Mouse (Mus musculus) liver, embryonic 14.5 days (tissue): ENCODE measurements around the gene Dicer1. TPM values are rescaled to one million over a fixed set of nuclear protein-coding genes. Genes with fewer than 3 reads are reported as not detected.

Experiments used
- ATAC-seq: fragments of 200-750 bp; cut with Nextera tagmentation; 2 replicates; pipeline ENCODE4 v1.8.0; 2017; ENCODE audit warnings: moderate number of reproducible peaks, mild to moderate bottlenecking, moderate library complexity; ENCODE audit not compliant: insufficient read depth
- DNase-seq, 3 experiments: peaks; one replicate each; pipeline ENCODE4 v3.0.0-alpha.2; 2012 to 2013; ENCODE audit warnings: low read depth in 3 of 3, low spot score in 3 of 3
- H3K27ac ChIP-seq: fragments of 300-500 bp; sonication (generic); 2 replicates; pipeline ENCODE4 v1.5.1; 2014; ENCODE audit warnings: moderate library complexity, mild to moderate bottlenecking, control low read depth, inconsistent platforms
- H3K27me3 ChIP-seq: fragments of 300-500 bp; sonication (generic); 2 replicates; pipeline ENCODE4 v1.6.1; 2014; ENCODE audit warnings: mild to moderate bottlenecking, low read length, moderate library complexity; ENCODE audit not compliant: control insufficient read depth, insufficient read depth
- H3K36me3 ChIP-seq: fragments of 300-500 bp; sonication (generic); replicated peaks from 2 replicates; pipeline ENCODE4 v1.6.1; 2014; ENCODE audit warnings: low read depth; ENCODE audit not compliant: control insufficient read depth, insufficient read depth
- H3K4me1 ChIP-seq, 2 experiments: fragments of 200-500 bp in 1 of 2; fragments of 300-500 bp in 1 of 2; sonication (generic) in 1 of 2; replicated peaks; 2 replicates each; pipeline ENCODE4 v1.6.1; 2012 to 2014; ENCODE audit warnings: antibody characterized with exemption in 1 of 2, inconsistent platforms in 1 of 2, low read length in 1 of 2; ENCODE audit not compliant: control insufficient read depth in 2 of 2, insufficient read depth in 2 of 2
- H3K4me2 ChIP-seq: fragments of 300-500 bp; sonication (generic); 2 replicates; pipeline ENCODE4 v1.6.1; 2014; ENCODE audit warnings: low read depth, mild to moderate bottlenecking, control low read depth, moderate library complexity
- H3K4me3 ChIP-seq, 2 experiments: fragments of 200-500 bp in 1 of 2; fragments of 300-500 bp in 1 of 2; sonication (generic) in 1 of 2; 2 replicates each; pipeline ENCODE4 v1.5.1; 2012 to 2014; ENCODE audit warnings: low read depth in 2 of 2, low read length in 2 of 2, mild to moderate bottlenecking in 2 of 2, control low read depth in 1 of 2, inconsistent platforms in 1 of 2, moderate library complexity in 1 of 2; ENCODE audit not compliant: insufficient read depth in 1 of 2
- H3K9ac ChIP-seq: fragments of 300-500 bp; sonication (generic); replicated peaks from 2 replicates; pipeline ENCODE4 v1.6.1; 2014; ENCODE audit warnings: mild to moderate bottlenecking, control low read depth, moderate library complexity
- H3K9me3 ChIP-seq: fragments of 300-500 bp; sonication (generic); 2 replicates; pipeline ENCODE4 v1.6.1; 2016; ENCODE audit warnings: low read length, mixed read lengths; ENCODE audit not compliant: control insufficient read depth
- CTCF ChIP-seq: IDR thresholded peaks from 2 replicates; pipeline ENCODE4 v1.5.1; 2016; ENCODE audit warnings: antibody characterized with exemption, low read depth, control low read depth
- EP300 ChIP-seq: IDR thresholded peaks from 2 replicates; pipeline ENCODE4 v1.6.1; 2016; ENCODE audit warnings: antibody characterized with exemption, low read depth
- WGBS: fragments of 180-500 bp; shearing (Covaris S2); extraction: QIAGEN DNeasy Blood & Tissue Kit; methylation state at CpG from one replicate; pipeline ENCODE4 v1.1.7; 2014; ENCODE audit not compliant: insufficient replicate concordance; 5-methylcytosine and 5-hydroxymethylcytosine counted together
- polyA plus RNA-seq, 2 experiments: library from polyadenylated mRNA; depleted of rRNA in 1 of 2; stranded (reverse) in 1 of 2; unstranded in 1 of 2; fragments of >200 nt; fragmentation: Nextera tagmentation in 1 of 2; extraction: Ambion mirVana in 1 of 2; gene quantifications; 2 replicates each; pipeline versions ENCODE4 v1.2.1 to v1.2.3; 2012 to 2014

Gene Dicer1
- polyA plus RNA-seq, 2 experiments, result 5.9 to 6.4 TPM

GRCm38 (mm10) chr12:104699753-104700152 lies 52.0 kb downstream of the Dicer1 start:
- TF ChIP-seq EP300 (no peak), CTCF (peak; percentile 48)
- Histone ChIP-seq H3K9ac (no peak overlapping the region), H3K36me3 (peaks cover 55% of the 10 kb centered on the region), H3K4me2 (no peak overlapping the region), H3K27ac (no peak overlapping the region), H3K4me3 (no peak overlapping the region), H3K4me1 (no peaks in the 10 kb centered on the region), H3K27me3 (no peaks in the 10 kb centered on the region), H3K9me3 (no peaks in the 10 kb centered on the region)
- 72% methylated on average over 8 of the region's 8 CpGs for WGBS
- ATAC-seq (no peak), DNase-seq (no peak)

DNA sequence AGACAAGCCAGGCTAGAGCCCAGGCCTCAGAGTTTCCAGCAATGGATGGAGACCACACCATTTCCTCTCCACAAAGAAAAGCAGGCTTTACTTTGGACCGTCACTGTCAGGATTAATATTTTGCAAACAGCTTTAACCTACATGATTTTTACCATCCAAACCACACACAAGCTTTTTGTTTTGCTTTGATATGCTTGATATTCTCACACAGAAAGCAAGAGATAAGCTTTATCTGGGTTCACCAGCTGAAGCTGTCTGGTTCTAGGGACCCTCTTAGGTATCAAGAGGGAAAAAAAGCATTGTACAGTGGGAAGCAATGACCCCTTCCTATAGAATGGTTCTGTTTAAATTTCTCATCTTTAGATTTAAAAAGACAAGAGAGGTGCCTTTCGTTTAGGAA lies 56.2 kb downstream of the Dicer1 start:
- TF ChIP-seq EP300, result no peak
- no peak for TF ChIP-seq CTCF
- DNase-seq (no peak), ATAC-seq (no peak)
- no peaks in the 10 kb centered on the region for H3K27me3 ChIP-seq
- H3K9me3 ChIP-seq, result no peaks in the 10 kb centered on the region
- no peaks in the 10 kb centered on the region for H3K4me1 ChIP-seq
- H3K27ac ChIP-seq, result no peak overlapping the region
- no peak overlapping the region for H3K9ac ChIP-seq
- H3K36me3 ChIP-seq, result peaks cover 35% of the 10 kb centered on the region
- H3K4me2 ChIP-seq, result no peak overlapping the region
- 48% methylated on average over 2 of the region's 2 CpGs for WGBS
- no peak overlapping the region for H3K4me3 ChIP-seq

- TF ChIP-seq EP300 (no peak), CTCF (no peak)
- H3K4me1 ChIP-seq, result no peaks in the 10 kb centered on the region
- peaks cover 38% of the 10 kb centered on the region for H3K36me3 ChIP-seq
- H3K27me3 ChIP-seq, result no peaks in the 10 kb centered on the region
- no peak overlapping the region for H3K4me2 ChIP-seq
- no peak overlapping the region for H3K4me3 ChIP-seq
- H3K9ac ChIP-seq, result no peak overlapping the region
- no peaks in the 10 kb centered on the region for H3K9me3 ChIP-seq
- no peak overlapping the region for H3K27ac ChIP-seq
- WGBS, result 80% methylated on average over 12 of the region's 12 CpGs
- ATAC-seq (no peak), DNase-seq (no peak)
Observed at GRCm38 (mm10) chr12:104692864-104693263, 58.9 kb downstream of the Dicer1 start.

DNA sequence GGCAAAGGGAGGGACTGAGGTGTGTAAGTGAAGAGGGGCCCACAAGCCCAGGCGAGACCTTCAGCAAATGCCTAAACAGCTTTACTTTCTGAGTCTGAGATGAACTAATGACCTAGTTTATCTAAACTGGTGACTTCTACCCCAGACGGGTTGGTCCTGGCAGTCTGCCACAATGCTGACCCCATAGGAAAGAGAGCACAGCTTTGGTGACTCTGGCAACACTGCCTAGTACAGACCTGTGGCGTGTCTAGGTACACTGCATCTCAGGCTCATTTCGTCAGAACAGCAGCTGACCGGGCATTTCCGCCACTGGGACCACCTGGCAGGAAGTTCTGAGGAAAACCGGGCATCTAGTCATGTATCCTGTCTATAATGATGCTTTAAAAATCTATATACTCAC lies 61.3 kb downstream of the Dicer1 start:
- peaks cover 27% of the 10 kb centered on the region for H3K36me3 ChIP-seq
- 74% methylated on average over 7 of the region's 7 CpGs for WGBS
- no peak overlapping the region for H3K9ac ChIP-seq
- H3K4me3 ChIP-seq, result no peak overlapping the region
- TF ChIP-seq CTCF (no peak), EP300 (no peak)
- no peaks in the 10 kb centered on the region for H3K4me1 ChIP-seq
- H3K27ac ChIP-seq, result no peak overlapping the region
- no peak overlapping the region for H3K4me2 ChIP-seq
- DNase-seq (no peak), ATAC-seq (no peak)
- H3K9me3 ChIP-seq, result no peaks in the 10 kb centered on the region
- H3K27me3 ChIP-seq, result no peaks in the 10 kb centered on the region

DNA sequence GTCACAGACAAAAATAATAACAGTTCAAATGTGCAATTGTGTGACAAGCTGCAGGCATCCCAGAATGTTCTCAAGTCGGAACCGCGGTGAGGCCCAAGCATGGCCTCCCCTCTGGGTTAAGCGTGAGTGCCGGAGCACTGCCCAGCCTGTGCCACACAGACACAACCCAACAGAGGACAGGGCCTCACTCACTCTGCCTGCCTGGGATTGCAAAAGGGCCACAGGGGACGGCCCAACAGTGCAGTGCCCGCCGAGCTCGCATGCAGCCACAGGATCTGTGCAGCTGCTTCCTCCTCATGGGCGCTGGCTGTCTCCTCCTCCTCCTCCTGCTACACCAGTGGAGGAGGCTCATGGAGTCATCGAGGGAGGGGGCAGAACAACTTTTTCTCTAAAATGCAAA lies 62.9 kb downstream of the Dicer1 start:
- H3K4me3 ChIP-seq, result no peak overlapping the region
- H3K27ac ChIP-seq, result no peak overlapping the region
- WGBS, result 76% methylated on average over 11 of the region's 11 CpGs
- H3K4me2 ChIP-seq, result no peak overlapping the region
- H3K36me3 ChIP-seq, result peaks cover 20% of the 10 kb centered on the region
- H3K9ac ChIP-seq, result no peak overlapping the region
- H3K4me1 ChIP-seq, result no peaks in the 10 kb centered on the region
- TF ChIP-seq CTCF (no peak), EP300 (no peak)
- H3K9me3 ChIP-seq, result no peaks in the 10 kb centered on the region
- DNase-seq (no peak), ATAC-seq (no peak)
- no peaks in the 10 kb centered on the region for H3K27me3 ChIP-seq
